Mouse (Mus musculus) urinary bladder, postnatal 25 days (tissue): Measurements from ENCODE around the gene Efna5.

Source experiments
- DNase-seq: peaks from one replicate; pipeline ENCODE4 v3.0.0; 2022; ENCODE audit warnings: low spot score

Gene Efna5

GRCm38 (mm10) chr17:62787855-62788254 is 93.3 kb downstream of the Efna5 start:
- no peak for DNase-seq

- no peak for DNase-seq
Observed at GRCm38 (mm10) chr17:62786602-62786907, 94.6 kb downstream of the Efna5 start.

- DNase-seq: no peak
Observed at GRCm38 (mm10) chr17:62785781-62786601, 95.1 kb downstream of the Efna5 start.

GRCm38 (mm10) chr17:62784274-62785171 is 96.6 kb downstream of the Efna5 start:
- DNase-seq: no peak

- peak; percentile 82 for DNase-seq
Observed at GRCm38 (mm10) chr17:62783524-62784273, 97.4 kb downstream of the Efna5 start.

GRCm38 (mm10) chr17:62782826-62783404 is 98.2 kb downstream of the Efna5 start:
- DNase-seq: no peak

- no peak for DNase-seq
Observed at GRCm38 (mm10) chr17:62781120-62781519, 100.0 kb downstream of the Efna5 start.

GRCm38 (mm10) chr17:62777858-62778564 is 103.1 kb downstream of the Efna5 start:
- no peak for DNase-seq

- DNase-seq: no peak
Observed at GRCm38 (mm10) chr17:62776710-62777109, 104.4 kb downstream of the Efna5 start.

GRCm38 (mm10) chr17:62775976-62776375 is 105.1 kb downstream of the Efna5 start:
- DNase-seq: no peak

- DNase-seq: no peak
Observed at GRCm38 (mm10) chr17:62775401-62775800, 105.7 kb downstream of the Efna5 start.

- DNase-seq: no peak
Observed at GRCm38 (mm10) chr17:62774749-62775148, 106.4 kb downstream of the Efna5 start.

GRCm38 (mm10) chr17:62766705-62767104 is 114.4 kb downstream of the Efna5 start:
- DNase-seq: no peak

GRCm38 (mm10) chr17:62765165-62765564 is 116.0 kb downstream of the Efna5 start:
- DNase-seq: no peak

- DNase-seq: no peak
Observed at GRCm38 (mm10) chr17:62756951-62757350, 124.2 kb downstream of the Efna5 start.

GRCm38 (mm10) chr17:62755635-62756034 is 125.5 kb downstream of the Efna5 start:
- no peak for DNase-seq

- DNase-seq: no peak
Observed at GRCm38 (mm10) chr17:62754638-62755037, 126.5 kb downstream of the Efna5 start.

- no peak for DNase-seq
Observed at GRCm38 (mm10) chr17:62752381-62752889, 128.7 kb downstream of the Efna5 start.

- no peak for DNase-seq
Observed at GRCm38 (mm10) chr17:62750647-62751046, 130.5 kb downstream of the Efna5 start.

GRCm38 (mm10) chr17:62748803-62749619 is 132.1 kb downstream of the Efna5 start:
- DNase-seq: no peak
